Comparison of ENCODE assay signal across 21 mouse cellular contexts in the genomic region with DNA sequence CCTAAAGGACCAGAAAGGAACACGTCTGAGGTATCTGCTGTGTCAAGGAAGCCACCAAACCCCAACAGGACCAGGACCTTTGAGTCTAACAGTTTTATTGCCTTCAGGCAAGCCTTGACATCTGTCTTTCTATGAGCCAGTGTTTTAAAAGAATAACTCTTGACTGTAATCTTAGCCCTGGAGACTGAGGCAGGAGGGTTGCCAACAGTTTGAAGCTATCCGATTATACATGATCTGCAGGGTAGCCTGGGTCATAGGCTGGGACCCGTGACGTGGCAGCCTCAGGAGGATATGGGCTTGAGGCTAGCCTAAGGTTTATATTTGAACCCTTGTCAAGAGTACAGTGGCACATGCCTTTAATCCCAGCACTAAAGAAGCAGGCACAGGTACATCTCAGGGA.
A peak's percentile ranks its signal among the peaks of the same experiment; 100 is the strongest.
DNase-seq lines count a peak whose midpoint lies in the region; TF ChIP-seq lines count a peak whose summit lies in the region.
"Had no signal": no experiment of that assay in that cellular context is flagged by ENCODE, and none has a peak within 500 bp of the region (broad histone marks: within the 10 kb centered on the region; RNA-seq: fewer than 3 reads in every experiment).

No protein-coding gene starts in this region.

- no peak for TF ChIP-seq EP300 in CH12.LX (IDR thresholded peaks at IDR 0.05; ENCODE audit: low read length)

- TF ChIP-seq CTCF in layer of hippocampus, adult 2 months (conservative IDR thresholded peaks at IDR 0.05), result no peak
- TF ChIP-seq CTCF in CH12.LX (conservative IDR thresholded peaks at IDR 0.05 in 1 of 2, IDR thresholded peaks at IDR 0.05 in 1 of 2; ENCODE audit: low read depth in 2 of 2, low read length in 2 of 2), result no peak

- no peak overlapping the region for H3K4me3 ChIP-seq in layer of hippocampus, adult 2 months
- no peak overlapping the region for H3K4me3 ChIP-seq in CH12.LX (replicated peaks in 1 of 3; ENCODE audit: low read depth in 2 of 3, low read length in 2 of 3, poor library complexity in 1 of 3)
- H3K4me3 ChIP-seq in hindbrain, embryonic 10.5 days, result no peak overlapping the region
- H3K4me3 ChIP-seq: embryonic facial prominence, embryonic 13.5 days; embryonic facial prominence, embryonic 15.5 days; erythroblast, embryonic 14.5 days; forebrain, embryonic 10.5 days; forebrain, embryonic 12.5 days had no signal

- H3K27me3 ChIP-seq in CH12.LX (replicated peaks), result no peaks in the 10 kb centered on the region
- H3K27me3 ChIP-seq in hindbrain, embryonic 10.5 days (ENCODE audit: insufficient read depth, poor library complexity, severe bottlenecking), result no peaks in the 10 kb centered on the region
- H3K27me3 ChIP-seq: embryonic facial prominence, embryonic 13.5 days; embryonic facial prominence, embryonic 15.5 days; forebrain, embryonic 12.5 days had no signal

- TF ChIP-seq POLR2A in CH12.LX (IDR thresholded peaks at IDR 0.05; ENCODE audit: low read depth, low read length), result no peak

- no peaks in the 10 kb centered on the region for H3K36me3 ChIP-seq in CH12.LX (replicated peaks in 1 of 2; ENCODE audit: control insufficient read depth in 1 of 2, insufficient read depth in 1 of 2, low read length in 1 of 2)
- no peaks in the 10 kb centered on the region for H3K36me3 ChIP-seq in hindbrain, embryonic 10.5 days
- H3K36me3 ChIP-seq: embryonic facial prominence, embryonic 13.5 days; embryonic facial prominence, embryonic 15.5 days; forebrain, embryonic 10.5 days; forebrain, embryonic 12.5 days had no signal

- in situ Hi-C loops in CH12.LX (cut with MboI; ENCODE audit: low pct_ligation_motif_present, low pct_unique_long_range_greater_than_20kb, low sequenced_read_pairs), result no loop called here

- no peak overlapping the region for H3K9ac ChIP-seq in CH12.LX (ENCODE audit: insufficient read depth, low read depth)
- H3K9ac ChIP-seq: embryonic facial prominence, embryonic 13.5 days; embryonic facial prominence, embryonic 15.5 days; forebrain, embryonic 12.5 days had no signal

- H3K27ac ChIP-seq in layer of hippocampus, adult 2 months, result 0 out of 2 replicates have a peak overlapping the region, but pooled peaks have one; percentile 7
- no peak overlapping the region for H3K27ac ChIP-seq in CH12.LX (ENCODE audit: insufficient read depth, low read depth)
- H3K27ac ChIP-seq in hindbrain, embryonic 10.5 days, result no peak overlapping the region
- H3K27ac ChIP-seq: embryonic facial prominence, embryonic 13.5 days; embryonic facial prominence, embryonic 15.5 days; forebrain, embryonic 10.5 days; forebrain, embryonic 12.5 days had no signal

- H3K9me3 ChIP-seq in CH12.LX (replicated peaks; ENCODE audit: low read length), result peaks cover 2% of the 10 kb centered on the region
- no peaks in the 10 kb centered on the region for H3K9me3 ChIP-seq in hindbrain, embryonic 10.5 days
- H3K9me3 ChIP-seq: embryonic facial prominence, embryonic 13.5 days; embryonic facial prominence, embryonic 15.5 days; forebrain, embryonic 10.5 days; forebrain, embryonic 12.5 days had no signal

- dilution Hi-C loops in CH12.LX (cut with MboI; ENCODE audit: extremely low pct_ligation_motif_present, extremely low pct_unique_long_range_greater_than_20kb, low sequenced_read_pairs), result no loop called here

- H3K4me2 ChIP-seq in CH12.LX (ENCODE audit: insufficient read depth, low read depth, poor library complexity, severe bottlenecking), result peak overlapping the region; percentile 55; the same call in 1 of the 2 replicates
- H3K4me2 ChIP-seq: embryonic facial prominence, embryonic 13.5 days; embryonic facial prominence, embryonic 15.5 days; forebrain, embryonic 12.5 days had no signal

- DNase-seq in heart, adult 11 months, result peak; percentile 86
- DNase-seq in heart, adult 18-20 months, result no peak
- DNase-seq in layer of hippocampus, adult 2 months (ENCODE audit: low spot score in 2 of 2), result no peak
- no peak for DNase-seq in layer of hippocampus, postnatal 36 days
- no peak for DNase-seq in CH12.LX (ENCODE audit: extremely low read depth)
- no peak for DNase-seq in hindbrain, embryonic 10.5 days (ENCODE audit: low spot score)
- DNase-seq: adrenal gland, adult 2 months; adrenal gland, postnatal 10 days; adrenal gland, postnatal 25 days; B cell, adult 2 months; cerebellum, adult 11-12 months; cerebellum, adult 2 months; cerebellum, adult 9-10 months; cerebellum, postnatal 10 days; cerebellum, postnatal 25 days; embryo, embryonic 11 days had no signal

- WGBS in hindbrain, embryonic 10.5 days, result 91% methylated on average over 4 of the region's 4 CpGs

- TF ChIP-seq RAD21 in CH12.LX (IDR thresholded peaks at IDR 0.05; ENCODE audit: low read depth, low read length), result no peak

- peaks cover 0 to 5% of the 10 kb centered on the region in 2 experiments; a peak in 1 of 4 replicates for H3K4me1 ChIP-seq in CH12.LX (ENCODE audit: control insufficient read depth in 1 of 2, insufficient read depth in 2 of 2)
- H3K4me1 ChIP-seq in hindbrain, embryonic 10.5 days (replicated peaks), result no peaks in the 10 kb centered on the region
- H3K4me1 ChIP-seq: forebrain, embryonic 10.5 days had no signal

- H3K79me2 ChIP-seq in CH12.LX (replicated peaks; ENCODE audit: control insufficient read depth, extremely low read depth, insufficient read depth, poor library complexity, severe bottlenecking), result no peaks in the 10 kb centered on the region

TF ChIP-seq in CH12.LX, 34 proteins besides CTCF, POLR2A, EP300 and RAD21:
- TF ChIP-seq RCOR1 (conservative IDR thresholded peaks at IDR 0.05; ENCODE audit: low read depth, low read length) (no peak), NELFE (IDR thresholded peaks at IDR 0.05; ENCODE audit: low read depth, low read length) (no peak), TBP (conservative IDR thresholded peaks at IDR 0.05; ENCODE audit: low read depth, low read length) (no peak), TCF12 (IDR thresholded peaks at IDR 0.05; ENCODE audit: low read depth, low read length) (no peak), HCFC1 (IDR thresholded peaks at IDR 0.05; ENCODE audit: low read depth, low read length) (no peak), MYC (IDR thresholded peaks at IDR 0.05; ENCODE audit: low read depth, low read length) (no peak), USF2 (conservative IDR thresholded peaks at IDR 0.05; ENCODE audit: low read depth, low read length) (no peak), PAX5 (IDR thresholded peaks at IDR 0.05; ENCODE audit: low read length) (no peak), BHLHE40 (IDR thresholded peaks at IDR 0.05; ENCODE audit: low read depth, low read length) (no peak), CHD1 (IDR thresholded peaks at IDR 0.05; ENCODE audit: low read depth, low read length) (no peak), ELF1 (IDR thresholded peaks at IDR 0.05; ENCODE audit: low read depth, low read length) (no peak), ZMIZ1 (IDR thresholded peaks at IDR 0.05; ENCODE audit: low read depth, low read length) (no peak), MXI1 (IDR thresholded peaks at IDR 0.05; ENCODE audit: low read depth, low read length) (no peak), JUN (IDR thresholded peaks at IDR 0.05; ENCODE audit: insufficient read depth, low read depth, low read length) (no peak), KAT2A (IDR thresholded peaks at IDR 0.05; ENCODE audit: insufficient replicate concordance, low read length) (no peak), JUND (conservative IDR thresholded peaks at IDR 0.05; ENCODE audit: low read depth, low read length) (no peak)
